Mouse (Mus musculus): ENCODE measurements around the gene Slc25a28. TPM values are rescaled to one million over a fixed set of nuclear protein-coding genes. Genes with fewer than 3 reads are reported as not detected.

Slc25a28 gene
- polyA plus RNA-seq, 1 experiment from 2014 or later, result 14.4 TPM

DNA sequence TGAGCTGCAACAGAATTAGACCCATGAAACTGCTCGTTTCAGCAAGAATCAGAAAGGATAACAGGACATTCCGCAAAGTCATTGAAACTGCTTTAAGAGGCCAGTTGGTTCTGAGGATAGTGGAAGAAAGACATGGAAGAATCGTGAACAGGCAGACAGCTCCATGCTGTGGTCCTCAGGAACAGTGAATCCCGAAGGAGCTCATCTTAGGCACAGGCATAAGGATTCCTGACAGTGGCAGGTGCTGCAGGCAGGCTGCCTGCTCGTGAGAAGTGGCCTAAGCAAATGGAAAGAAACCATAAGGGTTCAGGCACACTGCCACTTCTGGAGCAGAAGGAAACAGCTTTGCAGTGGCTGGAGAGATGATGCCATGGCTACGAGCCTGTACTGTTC lies 25.1 kb upstream of the Slc25a28 start:
- ATAC-seq, result no peak
- H3K4me1 ChIP-seq (replicated peaks), result 0 out of 2 replicates have a peak, but pooled peaks cover 2% of the 10 kb centered on the region
- H3K27me3 ChIP-seq, result no peaks in the 10 kb centered on the region
- H3K4me2 ChIP-seq (replicated peaks), result no peak overlapping the region
- H3K4me3 ChIP-seq (replicated peaks), result no peak overlapping the region
- WGBS, result 86% methylated on average over 6 of the region's 6 CpGs
- H3K9ac ChIP-seq (replicated peaks), result no peak overlapping the region
- H3K36me3 ChIP-seq, result peaks cover 27% of the 10 kb centered on the region
- no peak overlapping the region for H3K27ac ChIP-seq
- 0 out of 2 replicates have a peak, but pooled peaks cover 3% of the 10 kb centered on the region for H3K9me3 ChIP-seq

- WGBS, result 76% methylated on average over 11 of the region's 11 CpGs
These were observed 24.5 kb upstream of the Slc25a28 start for GRCm38 (mm10) chr19:43699021-43699762.

GRCm38 (mm10) chr19:43697666-43698370 lies 23.1 kb upstream of the Slc25a28 start:
- H3K4me3 ChIP-seq (replicated peaks), result no peak overlapping the region
- H3K9ac ChIP-seq (replicated peaks), result no peak overlapping the region
- H3K36me3 ChIP-seq, result peaks cover 18% of the 10 kb centered on the region
- H3K4me2 ChIP-seq (replicated peaks), result no peak overlapping the region
- 0 out of 2 replicates have a peak, but pooled peaks cover 3% of the 10 kb centered on the region for H3K9me3 ChIP-seq
- no peak overlapping the region for H3K27ac ChIP-seq
- H3K27me3 ChIP-seq, result no peaks in the 10 kb centered on the region
- ATAC-seq, result no peak
- H3K4me1 ChIP-seq (replicated peaks), result peaks cover 4% of the 10 kb centered on the region; the same call in 1 of the 2 replicates
- WGBS, result 93% methylated on average over 5 of the region's 5 CpGs

More at GRCm38 (mm10) chr19:43699021-43699762, 24.5 kb upstream of the Slc25a28 start:
- Histone ChIP-seq H3K9me3 (0 out of 2 replicates have a peak, but pooled peaks cover 3% of the 10 kb centered on the region), H3K27ac (no peak overlapping the region), H3K36me3 (peaks cover 22% of the 10 kb centered on the region), H3K4me1 (replicated peaks) (0 out of 2 replicates have a peak, but pooled peaks cover 2% of the 10 kb centered on the region), H3K4me2 (replicated peaks) (no peak overlapping the region), H3K4me3 (replicated peaks) (no peak overlapping the region), H3K9ac (replicated peaks) (no peak overlapping the region), H3K27me3 (no peaks in the 10 kb centered on the region)
- no peak for ATAC-seq

- 48% methylated on average over 10 of the region's 10 CpGs for WGBS
- Histone ChIP-seq H3K27me3 (no peaks in the 10 kb centered on the region), H3K4me3 (replicated peaks) (no peak overlapping the region), H3K4me1 (replicated peaks) (peaks cover 15% of the 10 kb centered on the region), H3K36me3 (peaks cover 8% of the 10 kb centered on the region), H3K27ac (no peak overlapping the region), H3K9ac (replicated peaks) (no peak overlapping the region), H3K9me3 (no peaks in the 10 kb centered on the region), H3K4me2 (replicated peaks) (no peak overlapping the region)
- no peak for ATAC-seq
These were observed 20.9 kb upstream of the Slc25a28 start for GRCm38 (mm10) chr19:43695514-43695964.

- no peak overlapping the region; the same call in 1 of the 2 replicates for H3K9ac ChIP-seq (replicated peaks)
- ATAC-seq, result no peak
- no peaks in the 10 kb centered on the region for H3K27me3 ChIP-seq
- WGBS, result 47% methylated on average over 14 of the region's 14 CpGs
- H3K27ac ChIP-seq, result no peak overlapping the region
- H3K4me1 ChIP-seq (replicated peaks), result peaks cover 26% of the 10 kb centered on the region
- H3K4me3 ChIP-seq (replicated peaks), result no peak overlapping the region
- H3K36me3 ChIP-seq, result 0 out of 2 replicates have a peak, but pooled peaks cover 3% of the 10 kb centered on the region
- no peaks in the 10 kb centered on the region for H3K9me3 ChIP-seq
- 0 out of 2 replicates have a peak overlapping the region, but pooled peaks have one; percentile 11 for H3K4me2 ChIP-seq (replicated peaks)
These were observed 18.1 kb upstream of the Slc25a28 start for GRCm38 (mm10) chr19:43692815-43693214.

GRCm38 (mm10) chr19:43689419-43690246 lies 15.0 kb upstream of the Slc25a28 start, which contains the start of gene Entpd7:
Entpd7 (plus strand) TSS chr19:43689672.
- Histone ChIP-seq H3K4me2 (replicated peaks) (peak within 1 kb of the TSS; percentile 73), H3K4me1 (replicated peaks) (peaks cover 23% of the 10 kb centered on the region), H3K27me3 (no peaks in the 10 kb centered on the region), H3K9me3 (no peaks in the 10 kb centered on the region), H3K9ac (replicated peaks) (peak within 1 kb of the TSS; percentile 84), H3K4me3 (replicated peaks) (peak within 1 kb of the TSS; percentile 81), H3K27ac (peak within 1 kb of the TSS; percentile 77), H3K36me3 (0 out of 2 replicates have a peak, but pooled peaks cover 3% of the 10 kb centered on the region)
- under 1% methylated on average over 60 of the region's 60 CpGs for WGBS
- peak; percentile 99 for ATAC-seq

DNA sequence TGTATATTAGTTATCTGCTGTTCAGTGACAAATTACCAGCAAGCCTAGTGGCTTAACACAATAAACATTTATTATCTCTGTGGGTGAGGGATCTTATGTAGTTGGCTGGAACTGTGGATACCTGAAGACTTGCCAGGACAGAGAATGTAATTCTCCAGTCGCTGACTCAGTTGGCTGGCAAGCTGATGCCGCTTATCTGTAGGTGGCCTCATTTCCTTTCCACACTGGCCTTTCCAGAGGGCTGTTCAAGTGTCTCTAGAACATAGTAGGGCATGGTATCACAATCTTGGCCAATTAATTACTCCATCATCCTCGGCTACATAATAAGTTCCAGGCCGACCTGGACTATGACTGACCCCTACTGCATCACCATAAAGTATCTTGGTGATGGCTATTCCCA lies 6.9 kb upstream of the Slc25a28 start:
- H3K9me3 ChIP-seq, result no peaks in the 10 kb centered on the region
- H3K36me3 ChIP-seq, result no peaks in the 10 kb centered on the region
- H3K27ac ChIP-seq, result no peak overlapping the region
- 89% methylated on average over 4 of the region's 4 CpGs for WGBS
- H3K9ac ChIP-seq (replicated peaks), result no peak overlapping the region
- H3K4me1 ChIP-seq (replicated peaks), result peaks cover 2% of the 10 kb centered on the region
- H3K4me3 ChIP-seq (replicated peaks), result no peak overlapping the region
- no peak overlapping the region for H3K4me2 ChIP-seq (replicated peaks)
- ATAC-seq, result no peak
- peaks cover 7% of the 10 kb centered on the region; the same call in 1 of the 2 replicates for H3K27me3 ChIP-seq

DNA sequence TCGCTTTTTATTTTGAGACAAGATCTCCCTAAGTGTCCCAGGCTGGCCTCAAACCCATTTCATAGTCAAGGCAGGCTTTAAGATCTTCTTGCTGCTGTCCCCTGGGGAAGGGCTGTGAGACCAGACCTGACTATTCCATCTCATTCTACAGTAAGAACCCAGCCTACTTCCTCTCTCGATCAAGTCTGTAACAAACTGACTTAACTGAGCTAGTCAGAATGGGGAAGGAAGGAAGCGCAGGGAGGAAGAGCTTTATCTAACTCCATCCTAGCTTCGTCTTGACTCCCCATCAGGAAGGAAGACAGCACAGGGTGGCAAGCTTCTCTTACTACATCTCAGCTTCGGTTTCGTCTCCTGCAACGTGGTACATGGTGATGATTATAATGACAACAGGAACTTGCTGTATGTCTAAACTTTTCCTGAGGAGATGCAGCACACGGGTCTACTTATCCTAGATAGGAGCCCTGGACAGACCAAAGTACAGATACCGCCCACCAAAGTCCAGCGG lies 4.8 kb upstream of the Slc25a28 start:
- Histone ChIP-seq H3K36me3 (no peaks in the 10 kb centered on the region), H3K4me1 (replicated peaks) (peaks cover 10% of the 10 kb centered on the region), H3K9me3 (no peaks in the 10 kb centered on the region), H3K9ac (replicated peaks) (no peak overlapping the region), H3K4me2 (replicated peaks) (no peak overlapping the region), H3K27ac (no peak overlapping the region), H3K27me3 (peaks cover 7% of the 10 kb centered on the region; the same call in 1 of the 2 replicates), H3K4me3 (replicated peaks) (no peak overlapping the region)
- no peak for ATAC-seq
- 83% methylated on average over 10 of the region's 10 CpGs for WGBS

DNA sequence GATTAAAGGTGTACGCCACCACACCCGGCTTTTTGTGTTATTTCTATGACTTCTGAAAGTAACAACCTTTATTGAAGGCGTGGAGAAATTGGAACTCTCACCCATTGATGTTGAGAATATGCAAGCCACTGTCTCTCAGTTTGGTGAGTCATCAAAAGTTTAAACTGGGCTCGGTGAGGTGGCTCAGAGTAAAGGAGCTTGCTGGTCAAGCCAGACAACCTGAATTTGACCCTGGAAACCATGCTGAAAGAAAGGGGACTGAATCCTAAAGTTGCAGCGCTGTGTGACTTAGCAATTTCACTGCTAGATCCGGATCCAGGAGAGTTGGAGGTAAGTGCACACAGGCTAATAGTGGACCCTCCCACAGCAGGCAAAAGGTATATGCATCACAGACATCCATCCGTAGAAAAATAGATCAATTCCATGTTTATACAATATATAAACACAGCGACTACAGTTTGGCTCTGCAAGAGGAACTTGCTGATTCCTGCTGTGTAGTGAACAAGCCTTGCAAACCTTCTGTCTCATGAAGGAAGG lies 3.9 kb upstream of the Slc25a28 start:
- ATAC-seq, result no peak
- H3K9me3 ChIP-seq, result no peaks in the 10 kb centered on the region
- WGBS, result 82% methylated on average over 8 of the region's 8 CpGs
- no peak overlapping the region for H3K4me2 ChIP-seq (replicated peaks)
- no peak overlapping the region for H3K9ac ChIP-seq (replicated peaks)
- H3K4me3 ChIP-seq (replicated peaks), result no peak overlapping the region
- peaks cover 14% of the 10 kb centered on the region for H3K4me1 ChIP-seq (replicated peaks)
- H3K27me3 ChIP-seq, result peaks cover 7% of the 10 kb centered on the region; the same call in 1 of the 2 replicates
- no peaks in the 10 kb centered on the region for H3K36me3 ChIP-seq
- no peak overlapping the region for H3K27ac ChIP-seq

DNA sequence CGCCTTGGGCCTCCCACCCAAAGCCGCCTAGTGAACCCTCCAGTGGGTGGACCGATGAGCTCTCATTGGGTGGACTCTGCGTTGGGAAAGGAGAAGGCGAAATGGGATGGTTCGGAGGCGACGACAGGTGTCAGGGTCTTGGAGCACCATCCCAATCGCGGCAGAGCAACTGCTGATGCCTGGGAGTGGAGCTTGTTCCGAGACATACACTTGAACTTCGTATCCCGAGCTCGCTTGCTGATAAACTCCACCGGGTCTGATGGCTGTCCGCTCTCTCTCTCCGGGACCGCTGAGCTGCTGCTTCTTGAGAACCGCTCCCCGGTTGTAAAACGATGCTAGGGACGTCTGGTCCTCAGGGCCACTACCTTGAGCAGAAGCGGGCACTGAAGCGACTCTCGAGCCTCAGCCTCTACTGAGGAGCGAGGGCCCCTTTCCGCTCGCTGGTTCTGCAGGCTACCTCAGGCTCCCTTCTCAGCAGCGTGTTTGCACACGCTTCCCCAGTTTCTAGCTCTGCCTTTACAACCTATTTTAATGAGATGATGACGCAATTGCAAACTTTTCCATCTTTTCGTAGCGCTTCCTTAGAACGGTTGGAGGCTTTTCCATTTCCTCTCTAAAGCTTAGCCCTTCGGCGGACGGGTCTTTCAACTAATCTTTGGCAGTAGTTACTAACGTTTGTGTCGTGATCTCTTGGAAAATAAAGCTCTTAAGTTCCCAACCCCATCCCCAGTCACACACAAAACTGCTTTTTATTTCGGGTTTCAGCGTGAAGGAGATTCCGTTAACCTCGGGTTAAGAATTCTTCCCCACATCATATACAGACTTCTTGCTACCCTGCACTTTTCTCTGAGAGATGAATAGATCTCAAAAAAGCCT lies 1.1 kb upstream of the Slc25a28 start:
- H3K9ac ChIP-seq (replicated peaks), result peak overlapping the region; percentile 70
- WGBS, result 1% methylated on average over 43 of the region's 43 CpGs
- peak overlapping the region; percentile 74 for H3K4me2 ChIP-seq (replicated peaks)
- ATAC-seq, result peak; percentile 3; the same call in 1 of the 2 replicates
- peak overlapping the region; percentile 93 for H3K4me3 ChIP-seq (replicated peaks)
- peak overlapping the region; percentile 94 for H3K27ac ChIP-seq
- H3K9me3 ChIP-seq, result no peaks in the 10 kb centered on the region
- H3K36me3 ChIP-seq, result no peaks in the 10 kb centered on the region
- peaks cover 23% of the 10 kb centered on the region for H3K4me1 ChIP-seq (replicated peaks)
- H3K27me3 ChIP-seq, result peaks cover 7% of the 10 kb centered on the region; the same call in 1 of the 2 replicates

Data from midbrain, embryonic 13.5 days (tissue).